Mouse (Mus musculus) WW6 (cell line): ENCODE results near the gene Zfp141.

ENCODE experiments used
- DNase-seq: peaks from one replicate; pipeline ENCODE4 v3.0.0-alpha.2; 2013; ENCODE audit warnings: low read depth, low spot score

Gene Zfp141

DNA sequence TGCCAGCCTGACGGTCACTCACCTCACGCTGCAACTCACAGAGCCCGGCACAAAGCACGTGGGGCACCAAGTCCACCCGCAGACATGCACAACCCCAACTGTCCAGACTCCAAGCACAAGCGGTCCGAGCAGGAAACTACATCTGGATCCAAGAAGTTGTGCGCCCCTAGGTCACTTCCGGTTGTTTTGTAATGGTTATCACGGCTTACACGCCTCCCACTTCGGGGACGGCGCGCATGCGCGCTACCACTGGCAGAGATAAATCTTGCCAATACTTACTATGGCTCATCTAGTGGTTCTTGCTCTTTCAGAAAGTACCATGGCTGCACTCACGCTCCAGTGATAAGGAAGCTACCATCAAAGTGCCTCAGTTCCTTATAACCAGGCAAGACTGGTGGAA is at the start of gene Zfp141:
Gene Zfp141, minus strand, starts transcription at position 153 of the 400 bp plus-strand sequence.
- DNase-seq, result peak; percentile 65

DNA sequence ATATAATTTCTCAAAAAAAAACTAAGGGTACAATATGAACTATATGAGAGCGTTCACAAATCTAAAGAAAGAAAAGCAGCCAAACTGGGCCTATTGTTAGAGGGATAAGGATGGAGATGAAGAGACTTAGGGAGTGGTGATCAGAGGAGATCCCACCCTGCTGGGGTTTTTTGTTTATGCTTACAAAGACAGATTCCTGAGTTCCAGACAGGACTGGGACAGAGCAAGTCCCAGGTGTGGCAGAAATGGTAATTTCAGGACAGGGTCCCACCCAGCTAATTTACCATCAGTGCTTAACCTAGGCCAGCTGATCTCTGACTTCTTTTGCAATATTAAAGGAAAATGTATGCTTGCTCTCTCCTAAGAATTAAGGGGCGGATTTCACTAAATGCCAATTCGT is 46.2 kb upstream of the Zfp141 start:
- no peak for DNase-seq

DNA sequence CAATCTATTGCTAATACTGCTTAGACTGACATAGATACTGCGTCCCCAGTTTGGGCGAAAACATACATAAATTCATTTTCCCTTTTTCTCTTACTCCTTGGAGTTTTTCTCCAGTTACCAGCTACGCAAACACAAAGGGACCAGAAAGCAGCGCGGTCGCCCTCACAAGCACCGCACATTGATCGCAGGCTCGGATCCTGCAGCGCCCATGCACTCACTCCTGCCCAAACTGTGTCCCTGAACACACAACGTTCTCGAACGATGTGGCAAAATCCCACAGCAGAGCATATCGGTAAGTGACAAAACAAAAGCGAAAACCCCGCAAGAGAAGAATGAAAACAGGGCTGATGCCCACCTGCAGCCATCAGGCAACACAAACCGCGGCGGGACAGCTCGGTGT is 354 bp downstream of the Zfp141 start:
- no peak for DNase-seq

DNA sequence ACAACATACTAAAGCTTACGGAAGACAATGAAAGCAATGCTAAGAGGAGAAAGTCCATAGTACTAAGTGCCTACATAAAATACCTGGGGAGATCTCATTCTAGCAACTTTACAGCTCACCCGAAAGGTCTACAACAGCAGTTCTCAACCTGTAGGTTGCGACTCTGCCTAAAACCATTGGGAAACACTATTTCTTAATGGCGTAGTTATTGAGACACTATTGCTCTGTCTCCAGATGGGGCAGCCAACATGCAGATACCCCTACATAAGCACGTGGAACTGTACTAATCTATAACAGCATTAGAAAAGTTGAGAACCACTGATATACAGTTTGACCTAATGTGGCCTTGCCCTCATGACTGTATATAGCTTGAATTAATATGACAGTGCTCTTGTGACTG is 7.3 kb downstream of the Zfp141 start:
- no peak for DNase-seq

DNA sequence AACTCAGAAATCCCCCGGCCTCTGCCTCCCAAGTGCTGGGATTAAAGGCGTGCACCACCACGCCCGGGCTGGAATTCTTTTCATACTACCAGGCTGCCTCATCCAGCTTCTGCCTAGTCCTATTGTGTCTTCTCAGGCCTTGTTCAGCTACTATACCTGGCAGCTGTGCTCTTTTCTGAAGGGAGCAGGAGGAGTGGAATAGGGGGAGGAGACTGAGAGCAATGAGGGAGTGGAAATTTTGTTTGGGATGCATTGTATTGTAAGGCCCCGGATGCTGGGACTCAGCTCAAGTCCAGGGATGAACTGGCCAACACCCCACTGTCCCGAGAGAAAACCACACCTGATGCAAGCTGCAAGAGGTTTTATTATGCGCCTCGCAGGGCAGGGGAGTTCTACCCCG is 8.2 kb downstream of the Zfp141 start:
- peak; percentile 84 for DNase-seq

DNA sequence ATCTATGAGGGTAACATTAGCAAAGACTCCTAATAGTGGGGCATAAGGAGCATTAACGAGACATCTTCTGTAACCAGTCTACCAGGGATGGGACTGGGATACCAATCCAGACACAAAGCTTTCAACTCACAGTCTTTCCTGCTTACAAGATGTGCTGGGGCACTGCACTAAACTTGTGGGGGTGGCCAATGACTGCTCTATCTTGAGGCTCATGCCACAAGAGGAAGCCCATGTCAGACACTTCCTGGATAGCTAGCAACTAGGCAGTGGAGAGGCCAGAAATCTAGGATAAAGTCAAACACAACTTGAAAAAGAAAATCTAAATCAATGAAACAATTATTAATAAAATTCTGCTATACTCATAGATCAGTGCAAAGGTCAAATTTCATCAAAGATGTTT is 9.3 kb downstream of the Zfp141 start:
- no peak for DNase-seq

DNA sequence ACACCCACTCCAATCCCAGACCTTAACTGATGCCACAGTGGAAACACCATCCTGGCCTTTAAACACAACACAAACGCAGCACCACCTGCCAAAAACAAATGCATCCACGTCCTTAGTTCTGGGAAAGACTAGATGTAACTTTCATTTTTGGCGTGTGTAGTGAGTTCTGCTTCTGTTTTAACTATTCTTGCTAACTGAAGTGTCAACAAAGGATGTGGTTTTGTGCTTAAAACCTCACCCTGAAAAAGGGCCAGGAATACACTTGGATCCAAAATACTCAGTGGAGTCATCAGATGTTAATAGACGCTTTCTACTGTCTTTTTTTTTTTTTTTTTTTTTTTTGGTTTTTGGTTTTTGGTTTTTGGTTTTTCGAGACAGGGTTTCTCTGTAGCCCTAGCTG is 14.7 kb downstream of the Zfp141 start:
- no peak for DNase-seq

DNA sequence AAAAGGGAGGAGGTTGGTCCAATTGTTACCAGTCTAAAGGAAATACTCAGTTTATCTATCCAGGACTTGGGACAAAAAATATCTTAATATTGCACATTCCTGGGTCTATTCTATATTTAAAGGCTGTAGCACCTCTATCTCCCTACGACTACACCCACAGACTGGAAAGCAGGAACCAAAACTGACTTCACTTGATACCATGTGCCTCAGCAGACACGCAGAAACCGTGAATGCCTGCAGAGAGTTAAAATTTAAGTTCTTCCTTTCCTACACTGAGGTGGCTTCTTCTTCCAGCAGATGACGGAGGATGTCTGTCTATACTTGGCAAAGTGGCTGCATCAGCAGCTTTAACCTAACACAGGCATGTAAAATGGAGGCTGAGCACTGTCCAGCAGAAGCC is 15.2 kb downstream of the Zfp141 start:
- no peak for DNase-seq

DNA sequence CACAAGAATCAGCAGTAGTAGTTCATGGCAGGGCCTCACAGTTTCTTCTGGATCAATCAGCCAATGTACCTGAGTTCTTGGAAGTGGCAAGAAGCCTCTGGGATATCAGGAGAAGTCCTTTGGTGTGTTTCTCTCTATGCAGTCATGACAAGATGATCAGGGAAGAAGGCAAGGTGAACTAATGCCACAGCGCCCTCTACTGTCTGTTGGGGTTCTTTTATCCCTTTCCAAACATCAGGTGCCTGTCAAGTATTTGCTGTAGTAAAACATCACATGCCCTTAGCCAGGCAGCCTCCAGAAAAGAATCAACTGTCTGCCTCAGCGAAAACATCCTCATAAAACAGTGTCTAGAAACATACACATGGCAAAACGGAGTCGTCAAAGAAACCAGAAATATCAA is 50.9 kb downstream of the Zfp141 start:
- peak; percentile 31 for DNase-seq

DNA sequence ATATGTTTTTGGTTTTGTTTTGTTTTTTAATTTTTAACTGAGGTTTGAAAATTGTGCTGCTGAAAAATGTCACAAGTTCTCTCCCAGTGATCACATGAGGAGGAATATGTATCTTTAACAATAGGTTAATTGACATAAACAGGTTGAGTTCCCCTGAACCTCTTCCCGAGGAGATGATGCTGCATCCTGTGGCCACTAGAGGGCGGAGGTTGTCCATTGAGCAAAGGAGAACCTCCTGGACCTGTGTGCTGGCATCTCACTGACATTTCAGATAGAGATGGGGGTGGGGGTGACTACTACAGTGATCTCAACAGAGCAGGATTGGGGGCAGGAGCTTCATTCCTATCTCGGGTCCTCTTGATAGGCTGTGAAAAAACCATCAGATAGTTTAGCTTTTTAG is 54.9 kb downstream of the Zfp141 start:
- peak; percentile 22 for DNase-seq

DNA sequence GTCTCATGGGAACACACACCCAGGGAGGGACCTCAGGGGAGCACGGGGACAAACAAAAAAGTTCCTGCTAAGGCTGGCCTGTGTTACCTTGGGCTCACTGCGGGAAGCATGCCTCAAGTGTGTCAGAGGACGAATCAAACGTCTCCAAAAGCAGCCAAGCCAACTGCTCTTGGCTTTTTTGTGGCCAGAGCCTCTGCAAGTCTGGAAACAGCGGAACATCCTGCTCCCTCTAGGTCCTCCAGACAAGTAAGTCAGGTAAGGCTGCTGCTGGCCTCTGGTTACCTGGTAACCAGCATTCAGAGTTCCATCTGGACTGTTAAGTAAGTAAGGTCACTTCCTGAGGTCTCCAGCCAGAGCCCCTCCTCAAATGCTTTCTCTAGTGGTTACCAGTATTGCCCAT is 57.7 kb downstream of the Zfp141 start, which contains the start of gene 4933421I07Rik:
Gene 4933421I07Rik, minus strand, starts transcription at position 271 of the 400 bp plus-strand sequence.
- DNase-seq, result no peak

DNA sequence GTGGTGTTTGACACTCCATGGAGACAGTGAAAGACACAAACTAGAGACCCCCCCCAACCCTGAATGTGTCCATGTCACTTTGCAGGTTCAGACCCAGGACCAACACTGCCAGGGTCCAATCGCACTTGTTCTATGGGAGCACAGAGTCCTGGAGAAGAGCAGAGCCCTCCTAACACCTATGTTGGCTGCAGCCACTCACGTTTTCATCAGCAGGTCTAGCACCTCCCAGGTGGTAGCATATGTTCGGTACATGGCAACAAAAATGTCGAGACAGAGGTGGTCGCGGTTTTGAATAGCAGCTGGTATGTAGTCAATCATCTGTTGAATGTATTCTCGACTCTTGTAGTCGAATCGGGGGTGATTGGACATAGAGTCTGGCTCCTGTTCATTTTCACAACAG is 58.2 kb downstream of the Zfp141 start:
- no peak for DNase-seq
